Mouse (Mus musculus) limb, embryonic 12.5 days (tissue): Measurements from ENCODE around the gene Gm49391. TPM values are rescaled to one million over a fixed set of nuclear protein-coding genes. Genes with fewer than 3 reads are reported as not detected.

ENCODE experiments used
- ATAC-seq: fragments of 200-750 bp; cut with Nextera tagmentation; 2 replicates; pipeline ENCODE4 v1.8.0; 2017; ENCODE audit warnings: low read depth, moderate TSS enrichment; ENCODE audit not compliant: insufficient number of reproducible peaks, insufficient read depth, low FRiP score, low TSS enrichment
- H3K27ac ChIP-seq: fragments of 300-500 bp; sonication (generic); 2 replicates; pipeline ENCODE4 v1.5.1; 2016; ENCODE audit warnings: mild to moderate bottlenecking, moderate library complexity
- H3K27me3 ChIP-seq: fragments of 300-500 bp; sonication (generic); 2 replicates; pipeline ENCODE4 v1.6.1; 2016; ENCODE audit warnings: mild to moderate bottlenecking, moderate library complexity
- H3K36me3 ChIP-seq: fragments of 300-500 bp; sonication (generic); 2 replicates; pipeline ENCODE4 v1.6.1; 2016; ENCODE audit warnings: mild to moderate bottlenecking, moderate library complexity
- H3K4me1 ChIP-seq: fragments of 300-500 bp; sonication (generic); replicated peaks from 2 replicates; pipeline ENCODE4 v1.6.1; 2016
- H3K4me2 ChIP-seq: fragments of 300-500 bp; sonication (generic); 2 replicates; pipeline ENCODE4 v1.6.1; 2016; ENCODE audit warnings: mild to moderate bottlenecking, moderate library complexity
- H3K4me3 ChIP-seq: fragments of 300-500 bp; sonication (generic); replicated peaks from 2 replicates; pipeline ENCODE4 v1.5.1; 2016; ENCODE audit warnings: mild to moderate bottlenecking
- H3K9ac ChIP-seq: fragments of 300-500 bp; sonication (generic); replicated peaks from 2 replicates; pipeline ENCODE4 v1.6.1; 2016; ENCODE audit warnings: mild to moderate bottlenecking, moderate library complexity
- H3K9me3 ChIP-seq: fragments of 300-500 bp; sonication (generic); 2 replicates; pipeline ENCODE4 v1.6.1; 2016; ENCODE audit warnings: mild to moderate bottlenecking, moderate library complexity
- WGBS: fragments of 180-500 bp; shearing (Covaris S2); methylation state at CpG from one replicate; pipeline ENCODE4 v1.1.7; 2016; 5-methylcytosine and 5-hydroxymethylcytosine counted together
- polyA plus RNA-seq: library from polyadenylated mRNA; unstranded; fragments of >200 nt; fragmentation: Nextera tagmentation; extraction: Ambion mirVana; gene quantifications from 2 replicates; pipeline ENCODE4 v1.2.1, GENCODE M21; 2016

Gene Gm49391
- polyA plus RNA-seq, 1 experiment from 2014 or later = 1.4 TPM

GRCm38 (mm10) chr13:60864281-60864680 lies 72.1 kb downstream of the Gm49391 start, which contains the start of gene 4930486L24Rik:
4930486L24Rik (minus strand) TSS chr13:60864475.
- 69% methylated on average over 1 of the region's 1 CpGs for WGBS
- no peak for ATAC-seq
- H3K27ac ChIP-seq = no peak within 1 kb of the TSS

GRCm38 (mm10) chr13:60848241-60849120 lies 87.9 kb downstream of the Gm49391 start:
- ATAC-seq = no peak
- H3K9ac ChIP-seq = no peak overlapping the region
- no peaks in the 10 kb centered on the region for H3K36me3 ChIP-seq
- 82% methylated on average over 4 of the region's 4 CpGs for WGBS
- no peak overlapping the region for H3K4me3 ChIP-seq
- H3K27ac ChIP-seq = no peak overlapping the region
- H3K4me1 ChIP-seq = no peaks in the 10 kb centered on the region
- H3K9me3 ChIP-seq = no peaks in the 10 kb centered on the region
- no peaks in the 10 kb centered on the region for H3K27me3 ChIP-seq
- no peak overlapping the region for H3K4me2 ChIP-seq

More at GRCm38 (mm10) chr13:60864281-60864680, 72.1 kb downstream of the Gm49391 start, which contains the start of gene 4930486L24Rik:
- no peak within 1 kb of the TSS for H3K4me3 ChIP-seq
- H3K9me3 ChIP-seq = no peaks in the 10 kb centered on the region
- no peaks in the 10 kb centered on the region for H3K27me3 ChIP-seq
- no peak within 1 kb of the TSS for H3K4me2 ChIP-seq
- no peak within 1 kb of the TSS for H3K9ac ChIP-seq
- H3K4me1 ChIP-seq = no peaks in the 10 kb centered on the region
- H3K36me3 ChIP-seq = no peaks in the 10 kb centered on the region

Other genes with a start within 250 kb of the Gm49391 start
- gene BC051665, start 150.2 kb downstream of the Gm49391 start, polyA plus RNA-seq = not detected in 2 replicates
- not detected in 2 replicates for gene Ctsll3, start 133.7 kb downstream of the Gm49391 start, polyA plus RNA-seq
- not detected in 2 replicates for gene 4930486L24Rik, start 72.1 kb downstream of the Gm49391 start, polyA plus RNA-seq
- 0.18 TPM in 1 of 2 replicates, not detected in the other for gene Gm49392, start 39.7 kb downstream of the Gm49391 start, polyA plus RNA-seq
- 1.6 and 2.1 TPM in 2 replicates for gene Ctla2b, start 39.1 kb downstream of the Gm49391 start, polyA plus RNA-seq
- not detected in 2 replicates for gene Tpbpb, start 31.7 kb downstream of the Gm49391 start, polyA plus RNA-seq
- not detected in 2 replicates for gene Gm49393, start 981 bp downstream of the Gm49391 start, polyA plus RNA-seq
- 15.8 and 19.0 TPM in 2 replicates for gene Ctla2a, start 54 bp upstream of the Gm49391 start, polyA plus RNA-seq
- gene Tpbpa, start 5.4 kb upstream of the Gm49391 start, polyA plus RNA-seq = not detected in 2 replicates
- not detected in 2 replicates for gene Ctsj, start 69.4 kb upstream of the Gm49391 start, polyA plus RNA-seq
- not detected in 2 replicates for gene Ctsq, start 104.1 kb upstream of the Gm49391 start, polyA plus RNA-seq
- gene Ctsr, start 227.7 kb upstream of the Gm49391 start, polyA plus RNA-seq = not detected in 2 replicates